8 mouse cellular contexts compared by ENCODE assay signal in genomic region chr1:136626141-136626540, GRCm38 (mm10). TPM values are rescaled to one million over a fixed set of nuclear protein-coding genes. Genes with fewer than 3 reads are reported as not detected.
DNase-seq lines count a peak whose midpoint lies in the region; ATAC-seq lines count a peak whose summit lies in the region.
"Had no signal": no experiment of that assay in that cellular context is flagged by ENCODE, and none has a peak within 500 bp of the region (broad histone marks: within the 10 kb centered on the region; RNA-seq: fewer than 3 reads in every experiment).

No protein-coding gene starts in this region.

- H3K4me1 ChIP-seq in lung, embryonic 16.5 days (replicated peaks; ENCODE audit: control insufficient read depth, insufficient read depth, low read length) = peaks cover 30% of the 10 kb centered on the region
- H3K4me1 ChIP-seq in forebrain, embryonic 10.5 days = peaks cover 40% of the 10 kb centered on the region
- H3K4me1 ChIP-seq in limb, embryonic 12.5 days (replicated peaks) = peaks cover 30% of the 10 kb centered on the region
- H3K4me1 ChIP-seq in stomach, embryonic 14.5 days (ENCODE audit: control insufficient read depth, insufficient read depth, low read length) = peaks cover 25% of the 10 kb centered on the region

- DNase-seq in lung, postnatal 10 days = no peak
- DNase-seq in forebrain, embryonic 10.5 days (ENCODE audit: extremely low spot score, low spot score) = no peak
- no peak for DNase-seq in layer of hippocampus, adult 11-12 months (ENCODE audit: low spot score)
- DNase-seq in thymus, postnatal 14 days = no peak

- peaks cover 21% of the 10 kb centered on the region for H3K36me3 ChIP-seq in lung, embryonic 16.5 days (ENCODE audit: control insufficient read depth, insufficient read depth, low read length)
- H3K36me3 ChIP-seq in forebrain, embryonic 10.5 days (replicated peaks) = peaks cover 54% of the 10 kb centered on the region
- H3K36me3 ChIP-seq in limb, embryonic 12.5 days = peaks cover 39% of the 10 kb centered on the region
- peaks cover 17% of the 10 kb centered on the region for H3K36me3 ChIP-seq in stomach, embryonic 14.5 days (ENCODE audit: control insufficient read depth, insufficient read depth, low read length)

- peak overlapping the region; percentile 91 for H3K4me2 ChIP-seq in lung, embryonic 16.5 days (ENCODE audit: low read depth, low read length)
- H3K4me2 ChIP-seq in limb, embryonic 12.5 days = peak overlapping the region; percentile 90
- peak overlapping the region; percentile 89 for H3K4me2 ChIP-seq in stomach, embryonic 14.5 days (replicated peaks; ENCODE audit: low read depth, low read length)

- H3K9me3 ChIP-seq in lung, embryonic 16.5 days (ENCODE audit: control insufficient read depth, low read length) = no peaks in the 10 kb centered on the region
- no peaks in the 10 kb centered on the region; the same call in 1 of the 2 replicates for H3K9me3 ChIP-seq in forebrain, embryonic 10.5 days
- H3K9me3 ChIP-seq in limb, embryonic 12.5 days = no peaks in the 10 kb centered on the region
- no peaks in the 10 kb centered on the region for H3K9me3 ChIP-seq in stomach, embryonic 14.5 days (ENCODE audit: control insufficient read depth, low read depth, low read length)

- H3K9ac ChIP-seq in lung, embryonic 16.5 days (ENCODE audit: low read length) = peak overlapping the region; percentile 97
- H3K9ac ChIP-seq in limb, embryonic 12.5 days (replicated peaks) = peak overlapping the region; percentile 95
- 0 out of 2 replicates have a peak overlapping the region, but pooled peaks have one; percentile 88 for H3K9ac ChIP-seq in stomach, embryonic 14.5 days (replicated peaks; ENCODE audit: low read depth, low read length)

- no peak overlapping the region for H3K27ac ChIP-seq in lung, embryonic 16.5 days (ENCODE audit: low read length)
- H3K27ac ChIP-seq in forebrain, embryonic 10.5 days = no peak overlapping the region
- no peak overlapping the region for H3K27ac ChIP-seq in limb, embryonic 12.5 days
- H3K27ac ChIP-seq in stomach, embryonic 14.5 days (ENCODE audit: low read length) = no peak overlapping the region
- H3K27ac ChIP-seq: macrophage had no signal

- WGBS in lung, embryonic 16.5 days = 81% methylated on average over 7 of the region's 7 CpGs
- 95% methylated on average over 7 of the region's 7 CpGs for WGBS in forebrain, embryonic 10.5 days
- WGBS in limb, embryonic 12.5 days = 87% methylated on average over 7 of the region's 7 CpGs
- 86% methylated on average over 7 of the region's 7 CpGs for WGBS in stomach, embryonic 14.5 days

- H3K4me3 ChIP-seq in lung, embryonic 16.5 days (ENCODE audit: low read length) = peak overlapping the region; percentile 94
- H3K4me3 ChIP-seq in forebrain, embryonic 10.5 days = peak overlapping the region; percentile 93
- H3K4me3 ChIP-seq in limb, embryonic 12.5 days (replicated peaks) = peak overlapping the region; percentile 93
- peak overlapping the region; percentile 83 for H3K4me3 ChIP-seq in stomach, embryonic 14.5 days (ENCODE audit: low read depth, low read length)

- no peak for ATAC-seq in lung, embryonic 16.5 days (ENCODE audit: low read depth)
- no peak for ATAC-seq in limb, embryonic 12.5 days (ENCODE audit: insufficient number of reproducible peaks, insufficient read depth, low FRiP score, low TSS enrichment, low read depth)
- no peak for ATAC-seq in stomach, embryonic 14.5 days (ENCODE audit: insufficient number of reproducible peaks, insufficient read depth, low FRiP score, low read depth)

- H3K27me3 ChIP-seq in lung, embryonic 16.5 days (ENCODE audit: control insufficient read depth, insufficient read depth, low read depth, low read length) = no peaks in the 10 kb centered on the region
- no peaks in the 10 kb centered on the region for H3K27me3 ChIP-seq in forebrain, embryonic 10.5 days (ENCODE audit: poor library complexity, severe bottlenecking)
- H3K27me3 ChIP-seq in limb, embryonic 12.5 days = no peaks in the 10 kb centered on the region
- H3K27me3 ChIP-seq in stomach, embryonic 14.5 days (ENCODE audit: control insufficient read depth, insufficient read depth, low read length) = no peaks in the 10 kb centered on the region

RNA-seq across cellular contexts. Expression of gene Zfp281, which starts 1.4 kb away (rescaled TPM):
- polyA plus RNA-seq in lung, embryonic 16.5 days (2015; fragmentation: Nextera tagmentation; extraction: Ambion mirVana) = 19.1 and 22.1 TPM in 2 replicates
- polyA plus RNA-seq in forebrain, embryonic 10.5 days (2016; fragmentation: Nextera tagmentation; extraction: Ambion mirVana) = 24.7 and 27.8 TPM in 2 replicates
- polyA plus RNA-seq in limb, embryonic 12.5 days (2016; fragmentation: Nextera tagmentation; extraction: Ambion mirVana) = 31.3 and 33.3 TPM in 2 replicates
- polyA plus RNA-seq in stomach, embryonic 14.5 days (2014; fragmentation: Nextera tagmentation; extraction: Ambion mirVana) = 20.7 and 22.0 TPM in 2 replicates
